Mouse (Mus musculus): Measurements from ENCODE around the gene Atp6v0d1. TPM values are rescaled to one million over a fixed set of nuclear protein-coding genes. Genes with fewer than 3 reads are reported as not detected.

Atp6v0d1 gene
- total and polyA plus RNA-seq, 3 experiments = 48.8 to 53.6 (median 51.0) TPM

GRCm38 (mm10) chr8:105555230-105555629, 10.6 kb downstream of the Atp6v0d1 start:
- Histone ChIP-seq H3K9ac (ENCODE audit: insufficient read depth, low read depth) (no peak overlapping the region), H3K27me3 (replicated peaks) (no peaks in the 10 kb centered on the region), H3K27ac (ENCODE audit: insufficient read depth, low read depth) (no peak overlapping the region), H3K4me1 (ENCODE audit: control insufficient read depth in 1 of 2, insufficient read depth in 2 of 2) (no peaks in the 10 kb centered on the region; a peak in 1 of 4 replicates), H3K4me2 (ENCODE audit: insufficient read depth, low read depth, poor library complexity, severe bottlenecking) (no peak overlapping the region), H3K79me2 (replicated peaks; ENCODE audit: control insufficient read depth, extremely low read depth, insufficient read depth, poor library complexity, severe bottlenecking) (no peaks in the 10 kb centered on the region), H3K4me3 (replicated peaks in 1 of 3; ENCODE audit: low read depth in 2 of 3, low read length in 2 of 3, poor library complexity in 1 of 3) (no peak overlapping the region), H3K9me3 (replicated peaks; ENCODE audit: low read length) (no peaks in the 10 kb centered on the region), H3K36me3 (replicated peaks in 1 of 2; ENCODE audit: control insufficient read depth in 1 of 2, insufficient read depth in 1 of 2, low read length in 1 of 2) (peaks cover 11 to 50% of the 10 kb centered on the region in 2 experiments)
- dilution Hi-C loops (cut with MboI; ENCODE audit: extremely low pct_ligation_motif_present, extremely low pct_unique_long_range_greater_than_20kb, low sequenced_read_pairs) = no loop called here
- in situ Hi-C loops (cut with MboI; ENCODE audit: low pct_ligation_motif_present, low pct_unique_long_range_greater_than_20kb, low sequenced_read_pairs) = no loop called here
- TF ChIP-seq RAD21 (IDR thresholded peaks at IDR 0.05; ENCODE audit: low read depth, low read length) = no peak
- TF ChIP-seq POLR2AphosphoS2 (IDR thresholded peaks at IDR 0.05; ENCODE audit: low read depth, low read length) = no peak
- TF ChIP-seq MAFK (IDR thresholded peaks at IDR 0.05; ENCODE audit: insufficient replicate concordance, low read length) = no peak
- no peak for TF ChIP-seq USF2 (conservative IDR thresholded peaks at IDR 0.05; ENCODE audit: low read depth, low read length)
- no peak for TF ChIP-seq PAX5 (IDR thresholded peaks at IDR 0.05; ENCODE audit: low read length)
- TF ChIP-seq ZC3H11A (IDR thresholded peaks at IDR 0.05; ENCODE audit: low read depth, low read length) = no peak
- TF ChIP-seq MXI1 (IDR thresholded peaks at IDR 0.05; ENCODE audit: low read depth, low read length) = no peak
- TF ChIP-seq TBP (conservative IDR thresholded peaks at IDR 0.05; ENCODE audit: low read depth, low read length) = no peak
- no peak for DNase-seq (ENCODE audit: extremely low read depth)

DNA sequence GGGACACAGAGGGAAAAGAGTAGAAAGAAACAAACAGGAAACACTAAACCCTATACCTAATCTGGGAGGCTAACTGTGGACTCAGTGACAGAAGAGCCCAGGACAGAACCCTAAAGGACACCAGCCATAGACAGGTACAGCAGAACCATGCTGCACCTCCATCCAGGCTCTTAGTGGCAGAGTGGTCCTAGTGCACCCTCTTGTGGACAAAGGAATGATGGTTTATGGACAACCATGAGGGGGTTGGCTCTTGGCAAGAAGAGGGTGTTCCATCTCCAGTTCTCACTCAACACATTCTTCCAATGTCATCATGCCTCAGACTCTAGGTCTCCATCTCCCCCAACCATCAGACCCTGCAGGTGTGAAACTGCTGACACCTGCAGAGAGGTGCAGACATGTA, 11.8 kb downstream of the Atp6v0d1 start:
- peak; percentile 72 for DNase-seq (ENCODE audit: extremely low read depth)
- dilution Hi-C loops (cut with MboI; ENCODE audit: extremely low pct_ligation_motif_present, extremely low pct_unique_long_range_greater_than_20kb, low sequenced_read_pairs) (no loop called here), in situ Hi-C loops (cut with MboI; ENCODE audit: low pct_ligation_motif_present, low pct_unique_long_range_greater_than_20kb, low sequenced_read_pairs) (loop anchor here (5.0 kb wide), 1 partner anchor 67 kb away; no protein-coding TSS in a partner anchor)
- H3K27ac ChIP-seq (ENCODE audit: insufficient read depth, low read depth) = no peak overlapping the region
- TF ChIP-seq GABPA (IDR thresholded peaks at IDR 0.05; ENCODE audit: insufficient replicate concordance, low read depth, low read length) (no peak), MAZ (IDR thresholded peaks at IDR 0.05; ENCODE audit: low read depth, low read length) (no peak), E2F4 (IDR thresholded peaks at IDR 0.05; ENCODE audit: insufficient replicate concordance, low read depth, low read length) (no peak), KAT2A (IDR thresholded peaks at IDR 0.05; ENCODE audit: insufficient replicate concordance, low read length) (no peak), JUN (IDR thresholded peaks at IDR 0.05; ENCODE audit: insufficient read depth, low read depth, low read length) (no peak), SMC3 (IDR thresholded peaks at IDR 0.05; ENCODE audit: low read depth, low read length) (peak; percentile 75), JUND (conservative IDR thresholded peaks at IDR 0.05; ENCODE audit: low read depth, low read length) (no peak), ZMIZ1 (IDR thresholded peaks at IDR 0.05; ENCODE audit: low read depth, low read length) (no peak), USF2 (conservative IDR thresholded peaks at IDR 0.05; ENCODE audit: low read depth, low read length) (no peak), MXI1 (IDR thresholded peaks at IDR 0.05; ENCODE audit: low read depth, low read length) (no peak), MYC (IDR thresholded peaks at IDR 0.05; ENCODE audit: low read depth, low read length) (peak; percentile 59; the same call in 1 of the 2 replicates), NELFE (IDR thresholded peaks at IDR 0.05; ENCODE audit: low read depth, low read length) (no peak), MAFK (IDR thresholded peaks at IDR 0.05; ENCODE audit: insufficient replicate concordance, low read length) (no peak), RAD21 (IDR thresholded peaks at IDR 0.05; ENCODE audit: low read depth, low read length) (peak; percentile 90), RCOR1 (conservative IDR thresholded peaks at IDR 0.05; ENCODE audit: low read depth, low read length) (no peak), CTCF (conservative IDR thresholded peaks at IDR 0.05 in 1 of 2, IDR thresholded peaks at IDR 0.05 in 1 of 2; ENCODE audit: low read depth in 2 of 2, low read length in 2 of 2) (peak; percentile 53 to 92; a peak in 3 of 4 replicates)
- H3K9me3 ChIP-seq (replicated peaks; ENCODE audit: low read length) = no peaks in the 10 kb centered on the region
- H3K4me3 ChIP-seq (replicated peaks in 1 of 3; ENCODE audit: low read depth in 2 of 3, low read length in 2 of 3, poor library complexity in 1 of 3) = no peak overlapping the region
- no peak overlapping the region for H3K9ac ChIP-seq (ENCODE audit: insufficient read depth, low read depth)
- H3K4me1 ChIP-seq (ENCODE audit: control insufficient read depth in 1 of 2, insufficient read depth in 2 of 2) = no peaks in the 10 kb centered on the region; a peak in 1 of 4 replicates
- H3K36me3 ChIP-seq (replicated peaks in 1 of 2; ENCODE audit: control insufficient read depth in 1 of 2, insufficient read depth in 1 of 2, low read length in 1 of 2) = peaks cover 4 to 49% of the 10 kb centered on the region in 2 experiments
- no peaks in the 10 kb centered on the region for H3K79me2 ChIP-seq (replicated peaks; ENCODE audit: control insufficient read depth, extremely low read depth, insufficient read depth, poor library complexity, severe bottlenecking)
- H3K4me2 ChIP-seq (ENCODE audit: insufficient read depth, low read depth, poor library complexity, severe bottlenecking) = no peak overlapping the region
- H3K27me3 ChIP-seq (replicated peaks) = no peaks in the 10 kb centered on the region
